Mouse (Mus musculus): Measurements from ENCODE around the gene Sap30.
"Not testable (repeated sequence)": the region's sequence is repeated elsewhere in the genome, so short reads cannot be mapped to it uniquely, and the experiment has no call there.

Sap30 gene

DNA sequence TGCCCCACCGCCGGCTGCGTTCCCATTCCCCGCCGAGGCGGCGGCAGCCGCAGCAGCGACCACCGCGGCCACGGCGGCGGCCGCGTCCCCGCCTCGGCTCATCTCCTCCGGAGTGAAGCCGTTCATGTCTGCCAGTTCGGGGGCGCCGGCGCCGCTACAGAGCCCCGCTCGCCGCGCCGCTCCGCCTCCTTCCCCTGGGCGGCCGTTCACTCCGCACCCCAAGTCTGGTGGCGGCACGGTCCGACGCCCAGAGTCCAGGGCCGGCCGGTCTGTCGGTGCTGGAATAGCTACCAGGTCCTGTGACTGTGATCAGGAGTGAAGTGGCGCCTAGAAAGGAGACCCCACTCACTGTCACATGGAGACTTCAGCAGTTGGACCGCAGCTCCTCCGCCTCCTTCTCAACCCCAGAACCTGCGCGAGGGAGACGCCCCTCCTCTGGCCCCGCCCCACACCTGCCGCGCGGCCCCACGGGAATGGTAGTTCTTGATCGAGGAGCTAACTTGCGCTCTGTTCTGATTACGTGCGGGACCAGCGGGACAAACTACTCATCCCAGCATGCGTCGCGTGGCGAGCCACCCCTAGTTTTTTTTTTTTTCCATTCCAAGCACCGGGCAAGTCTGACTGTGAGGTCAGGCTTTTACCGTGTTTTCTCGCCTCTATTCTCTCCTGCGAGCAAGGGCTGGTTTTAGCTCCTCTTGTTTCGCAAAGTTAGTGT lies at the start of gene Sap30:
Gene Sap30 (minus strand): TSS at position 420 of the 715 bp plus-strand sequence.
- in situ Hi-C loops (cut with MboI, MseI), result no loop called here

- in situ Hi-C loops (cut with MboI, MseI), result loop anchor here (10.0 kb wide), 1 partner anchor 269 kb away; no protein-coding TSS in a partner anchor
These were observed 48.5 kb upstream of the Sap30 start for GRCm38 (mm10) chr8:57536167-57536566.

DNA sequence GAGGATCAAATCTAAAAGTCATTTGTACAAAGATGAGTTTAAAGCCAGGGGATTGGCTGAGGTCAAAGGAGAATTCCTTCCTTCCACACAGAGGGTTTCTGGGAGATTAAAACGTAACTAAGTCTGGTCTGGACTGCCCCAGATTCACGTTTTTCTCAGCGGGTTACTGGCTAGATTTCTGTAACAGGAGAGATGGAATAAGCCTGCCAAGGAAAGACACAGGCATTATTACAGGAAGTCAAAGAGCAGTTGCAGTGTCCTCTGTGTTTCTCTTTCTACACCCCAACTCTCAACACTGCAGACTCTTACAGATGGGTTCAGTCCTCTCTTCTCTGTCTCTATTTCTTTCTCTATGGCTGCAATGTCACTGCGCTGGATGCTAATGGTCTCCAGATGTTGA lies 46.8 kb upstream of the Sap30 start:
- in situ Hi-C loops (cut with MboI, MseI), result loop anchor here (5.0 to 10.0 kb wide), 2 partner anchors 97 to 270 kb away; no protein-coding TSS in a partner anchor

DNA sequence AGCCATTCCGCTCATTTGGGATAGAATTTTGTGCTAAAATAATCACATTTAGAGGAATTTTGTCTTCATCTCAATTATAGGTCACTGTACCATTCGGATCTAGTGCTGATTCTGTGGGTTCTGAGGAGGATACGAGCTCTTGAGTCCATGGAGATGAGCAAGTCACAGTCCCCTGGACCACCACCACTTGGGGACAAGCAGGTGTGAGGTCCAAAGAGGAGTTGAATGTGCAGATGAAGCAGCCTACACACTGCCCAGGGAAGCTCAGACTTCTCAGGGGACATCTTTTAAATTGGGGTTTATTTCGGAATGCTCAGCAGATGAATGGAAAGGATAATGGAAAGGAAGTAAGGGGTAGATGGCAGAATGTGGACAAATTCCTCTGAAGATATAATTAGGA lies 45.4 kb upstream of the Sap30 start:
- in situ Hi-C loops (cut with MboI, MseI), result loop anchor here (5.0 to 10.0 kb wide), 2 partner anchors 96 to 272 kb away; no protein-coding TSS in a partner anchor

- in situ Hi-C loops (cut with MboI, MseI), result loop anchor here (5.0 to 10.0 kb wide), 2 partner anchors 95 to 273 kb away; no protein-coding TSS in a partner anchor
These were observed 44.6 kb upstream of the Sap30 start for GRCm38 (mm10) chr8:57532223-57532622.

GRCm38 (mm10) chr8:57530666-57531349 lies 43.1 kb upstream of the Sap30 start:
- in situ Hi-C loops (cut with MboI, MseI), result loop anchor here (5.0 to 10.0 kb wide), 2 partner anchors 94 to 274 kb away; no protein-coding TSS in a partner anchor

DNA sequence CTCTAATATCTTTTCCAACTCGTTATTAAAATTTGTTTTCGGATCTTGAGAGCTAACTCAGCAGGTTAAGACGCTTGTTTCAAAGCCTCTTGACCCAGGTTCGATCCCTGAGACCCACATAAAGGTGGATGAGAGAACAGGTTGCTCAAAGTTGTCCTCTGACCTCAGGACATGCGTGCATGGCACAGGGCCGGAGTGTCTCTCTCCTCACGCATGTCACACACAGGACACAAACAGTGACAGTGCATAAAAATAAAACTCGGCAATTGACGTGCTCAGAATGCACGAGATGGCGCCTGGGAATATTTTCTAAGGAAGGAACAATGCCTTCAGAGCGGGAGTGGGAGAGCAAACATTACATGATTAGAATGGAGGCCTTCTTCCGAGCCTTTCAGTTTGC lies 42.6 kb upstream of the Sap30 start:
- in situ Hi-C loops (cut with MboI, MseI), result loop anchor here (5.0 to 10.0 kb wide), 2 partner anchors 93 to 275 kb away; no protein-coding TSS in a partner anchor

DNA sequence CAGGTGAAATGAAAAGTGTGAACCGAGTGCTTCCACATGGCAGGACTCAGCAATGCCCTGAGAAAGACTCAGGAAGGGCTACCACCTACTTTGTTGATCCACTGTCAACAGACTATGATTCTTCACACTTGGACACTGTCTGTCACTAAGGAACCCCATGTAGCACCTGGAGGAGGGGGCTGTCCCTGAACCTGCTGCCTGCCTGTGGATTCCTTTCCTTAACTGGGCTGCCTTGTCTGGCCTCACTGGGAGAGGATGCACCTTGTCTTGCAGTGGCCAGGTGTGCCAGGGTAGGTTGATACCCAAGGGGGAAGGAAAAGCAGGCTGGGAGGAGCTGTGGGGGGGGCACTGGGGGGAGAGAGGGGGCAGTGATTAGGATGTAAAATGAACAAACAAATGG lies 40.4 kb upstream of the Sap30 start:
- in situ Hi-C loops (cut with MboI, MseI), result no loop called here

- in situ Hi-C loops (cut with MboI, MseI), result no loop called here
These were observed 32.6 kb upstream of the Sap30 start for GRCm38 (mm10) chr8:57520186-57520786.

DNA sequence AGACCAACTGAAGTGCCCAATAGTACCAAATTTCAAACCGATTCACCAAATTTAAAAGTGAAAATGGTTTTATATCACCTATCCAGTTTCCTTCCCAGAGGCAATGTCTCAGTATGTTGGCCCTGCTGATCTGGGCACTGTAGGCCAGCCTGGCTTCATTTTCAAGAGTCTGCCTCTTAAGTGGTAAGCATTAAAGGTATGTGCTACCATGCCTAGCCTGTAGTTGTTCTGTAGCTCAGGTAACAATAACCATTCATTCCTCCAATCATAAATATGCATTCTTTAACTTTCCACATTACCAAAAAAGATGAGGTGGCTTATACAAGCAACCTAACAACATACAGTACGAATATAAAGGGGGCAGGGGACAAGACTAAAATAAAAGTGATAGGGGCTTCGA lies 30.1 kb upstream of the Sap30 start:
- in situ Hi-C loops (cut with MboI, MseI), result no loop called here

GRCm38 (mm10) chr8:57516685-57517084 lies 29.0 kb upstream of the Sap30 start:
- in situ Hi-C loops (cut with MboI, MseI), result not testable (repeated sequence)

DNA sequence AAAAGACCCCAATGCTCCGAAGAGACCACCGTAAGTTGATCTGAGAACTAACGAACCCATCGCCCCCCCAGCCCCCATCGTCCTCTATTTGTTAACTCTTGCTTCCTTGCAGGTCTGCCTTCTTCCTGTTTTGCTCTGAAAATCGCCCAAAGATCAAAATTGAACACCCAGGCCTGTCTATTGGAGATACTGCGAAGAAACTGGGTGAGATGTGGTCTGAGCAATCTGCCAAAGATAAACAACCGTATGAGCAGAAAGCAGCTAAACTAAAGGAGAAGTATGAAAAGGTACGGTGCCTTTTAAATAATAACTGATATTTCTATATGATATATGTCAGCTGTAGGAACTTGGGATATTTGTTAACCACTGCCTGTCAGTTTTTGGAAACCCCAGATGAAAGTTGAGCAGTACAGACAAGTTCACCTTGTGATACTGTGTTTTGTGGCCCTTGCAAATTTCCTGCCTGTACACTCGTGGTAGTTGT lies 25.6 kb upstream of the Sap30 start:
- in situ Hi-C loops (cut with MboI, MseI), result not testable (repeated sequence)

- in situ Hi-C loops (cut with MboI, MseI), result no loop called here
These were observed 24.7 kb upstream of the Sap30 start for GRCm38 (mm10) chr8:57512141-57513056.

GRCm38 (mm10) chr8:57511316-57512118 lies 23.9 kb upstream of the Sap30 start, which contains the start of gene Hmgb2:
Gene Hmgb2, plus strand, starts transcription at chr8:57511907.
- in situ Hi-C loops (cut with MboI, MseI), result no loop called here

DNA sequence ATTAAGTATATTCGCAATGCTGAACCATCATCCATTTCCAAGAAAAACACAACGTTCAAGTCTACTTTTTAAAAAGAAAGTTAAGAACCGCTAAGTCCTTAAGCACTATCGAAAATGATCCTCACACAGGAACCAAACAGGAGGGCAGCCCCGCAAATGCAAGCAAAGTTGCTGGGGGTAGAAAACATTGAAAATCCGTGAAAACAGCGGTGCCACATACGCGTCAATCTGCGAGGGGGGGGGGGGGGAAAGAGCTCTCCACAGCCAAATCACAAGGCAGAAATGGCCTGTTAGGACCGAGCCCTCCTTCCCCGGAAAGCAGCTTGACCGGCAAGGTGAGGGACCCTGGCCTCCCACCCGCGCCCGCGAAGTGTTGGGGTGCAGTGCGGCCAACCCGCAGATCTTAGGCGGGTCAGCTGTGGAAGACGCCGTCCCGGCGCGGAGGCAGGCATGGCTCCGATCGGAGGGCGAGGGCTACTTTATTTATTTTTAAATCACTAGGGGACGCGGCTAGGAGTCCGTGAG lies 23.2 kb upstream of the Sap30 start:
- in situ Hi-C loops (cut with MboI, MseI), result no loop called here

GRCm38 (mm10) chr8:57508657-57509056 lies 21.0 kb upstream of the Sap30 start:
- in situ Hi-C loops (cut with MboI, MseI), result loop anchor here (10.0 kb wide), 1 partner anchor 74 kb away; no protein-coding TSS in a partner anchor

DNA sequence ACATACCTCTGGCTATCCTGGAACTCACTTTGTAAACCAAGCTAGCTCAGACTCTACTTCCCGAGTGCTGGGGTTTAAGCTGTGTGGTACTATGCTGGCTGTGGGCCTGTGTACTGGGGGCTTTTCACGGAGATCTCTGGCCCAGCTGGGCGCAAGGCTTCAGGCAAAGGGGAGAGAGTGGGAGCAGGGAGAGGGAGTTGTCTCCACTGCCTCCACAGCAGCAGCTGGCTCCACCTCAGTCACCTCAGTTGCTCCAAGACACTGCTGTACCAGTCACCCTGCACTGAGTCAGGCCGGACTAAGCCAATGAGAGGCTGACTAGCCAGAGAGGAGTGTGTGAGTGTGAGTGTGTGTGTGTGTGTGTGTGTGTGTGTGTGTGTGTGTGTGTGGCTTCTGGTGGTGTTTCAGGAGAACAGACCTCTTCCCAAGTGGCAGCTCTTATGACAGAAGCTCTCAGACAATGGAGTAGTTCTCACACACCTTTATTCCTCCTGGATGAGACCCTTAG lies 19.9 kb upstream of the Sap30 start:
- in situ Hi-C loops (cut with MboI, MseI), result loop anchor here (10.0 kb wide), 1 partner anchor 73 kb away; no protein-coding TSS in a partner anchor

DNA sequence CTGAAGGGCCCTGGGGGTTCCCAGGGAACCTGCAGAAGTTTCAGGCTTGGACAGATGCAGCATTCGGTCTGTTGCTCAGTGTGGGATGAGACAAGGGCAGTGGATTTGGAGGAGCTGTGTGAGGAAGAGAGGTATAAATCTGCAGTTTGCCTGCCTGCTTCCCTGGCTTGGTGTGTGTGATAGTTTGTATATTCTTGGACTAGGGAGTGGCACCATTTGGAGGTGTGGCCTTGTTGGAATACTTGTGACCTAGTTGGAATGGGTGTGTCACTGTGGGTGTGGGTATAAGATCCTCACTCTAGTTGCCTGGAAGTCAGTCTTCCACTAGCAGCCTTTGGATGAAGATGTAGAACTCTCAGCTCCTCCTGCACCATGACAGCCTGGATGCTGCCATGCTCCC lies 17.8 kb upstream of the Sap30 start:
- in situ Hi-C loops (cut with MboI, MseI), result loop anchor here (10.0 kb wide), 1 partner anchor 71 kb away; no protein-coding TSS in a partner anchor

DNA sequence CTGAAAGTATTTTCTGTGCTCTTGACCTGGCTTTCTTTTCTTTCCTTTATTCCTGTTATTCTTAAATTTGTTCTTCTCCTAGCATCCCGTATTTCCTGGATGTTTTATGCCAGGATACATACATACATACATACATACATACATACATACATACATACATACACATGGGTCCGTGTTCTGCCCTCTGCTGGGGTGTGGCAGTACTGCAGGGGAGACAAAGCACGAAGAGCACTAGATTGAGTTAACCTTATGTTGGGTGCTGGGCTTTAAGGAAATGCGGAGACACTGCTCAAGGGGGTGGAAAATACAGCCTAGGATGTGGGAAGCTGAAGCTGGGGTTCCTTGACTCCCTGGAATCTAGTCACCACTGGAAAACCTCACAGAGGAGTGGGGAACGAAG lies 16.0 kb upstream of the Sap30 start:
- in situ Hi-C loops (cut with MboI, MseI), result loop anchor here (10.0 kb wide), 1 partner anchor 69 kb away; no protein-coding TSS in a partner anchor

All from regulatory T cell (primary cell).